Mouse (Mus musculus) forebrain, embryonic 13.5 days (tissue): ENCODE results near the gene Iqgap1. TPM values are rescaled to one million over a fixed set of nuclear protein-coding genes. Genes with fewer than 3 reads are reported as not detected.

Experiments used
- ATAC-seq: fragments of 200-750 bp; cut with Nextera tagmentation; 2 replicates; pipeline ENCODE4 v1.8.0; 2017
- H3K27ac ChIP-seq: fragments of 300-500 bp; sonication (generic); 2 replicates; pipeline ENCODE4 v1.5.1; 2015; ENCODE audit warnings: inconsistent platforms, mild to moderate bottlenecking, moderate library complexity
- H3K27me3 ChIP-seq: fragments of 300-500 bp; sonication (generic); 2 replicates; pipeline ENCODE4 v1.6.1; 2015; ENCODE audit warnings: mild to moderate bottlenecking, inconsistent platforms
- H3K36me3 ChIP-seq: fragments of 300-500 bp; sonication (generic); 2 replicates; pipeline ENCODE4 v1.6.1; 2015; ENCODE audit warnings: mild to moderate bottlenecking, inconsistent platforms; ENCODE audit not compliant: poor library complexity, severe bottlenecking
- H3K4me1 ChIP-seq: fragments of 300-500 bp; sonication (generic); 2 replicates; pipeline ENCODE4 v1.6.1; 2015; ENCODE audit warnings: inconsistent platforms
- H3K4me2 ChIP-seq: fragments of 300-500 bp; sonication (generic); 2 replicates; pipeline ENCODE4 v1.6.1; 2015; ENCODE audit warnings: inconsistent platforms, mild to moderate bottlenecking, moderate library complexity
- H3K4me3 ChIP-seq: fragments of 300-500 bp; sonication (generic); 2 replicates; pipeline ENCODE4 v1.5.1; 2015; ENCODE audit warnings: mild to moderate bottlenecking, inconsistent platforms
- H3K9ac ChIP-seq: fragments of 300-500 bp; sonication (generic); 2 replicates; pipeline ENCODE4 v1.6.1; 2015; ENCODE audit warnings: mild to moderate bottlenecking, inconsistent platforms
- H3K9me3 ChIP-seq: fragments of 300-500 bp; sonication (generic); replicated peaks from 2 replicates; pipeline ENCODE4 v1.6.1; 2016; ENCODE audit warnings: inconsistent platforms
- WGBS: fragments of 180-500 bp; shearing (Covaris S2); methylation state at CpG from one replicate; pipeline ENCODE4 v1.1.7; 2015; 5-methylcytosine and 5-hydroxymethylcytosine counted together
- polyA plus RNA-seq: library from polyadenylated mRNA; unstranded; fragments of >200 nt; fragmentation: Nextera tagmentation; extraction: Ambion mirVana; gene quantifications from 2 replicates; pipeline ENCODE4 v1.2.1, GENCODE M21; 2015

The Iqgap1 gene
- polyA plus RNA-seq, 1 experiment from 2014 or later: 19.7 TPM

DNA sequence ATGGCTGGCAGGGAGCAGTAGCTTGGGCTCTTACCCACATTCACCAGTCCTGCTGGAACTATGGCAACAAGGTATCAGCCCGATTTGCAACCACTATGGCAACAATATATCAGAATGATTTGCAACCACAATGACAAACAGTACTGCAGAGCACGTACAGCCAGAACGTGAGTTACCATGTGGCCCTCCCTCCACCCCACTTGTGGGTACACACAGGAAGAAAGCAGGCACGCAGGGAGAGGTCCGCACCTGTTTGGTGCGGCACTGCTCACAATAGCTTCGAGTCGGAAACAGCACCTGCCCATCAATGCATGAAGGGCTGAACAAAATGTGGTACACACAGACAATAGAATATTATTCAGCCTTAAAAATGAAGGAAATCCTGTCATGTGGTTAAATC is 107.3 kb downstream of the Iqgap1 start:
- peaks cover 63% of the 10 kb centered on the region for H3K36me3 ChIP-seq
- WGBS: 82% methylated on average over 8 of the region's 8 CpGs
- H3K4me1 ChIP-seq: no peaks in the 10 kb centered on the region
- no peak overlapping the region for H3K4me3 ChIP-seq
- H3K9ac ChIP-seq: no peak overlapping the region
- no peaks in the 10 kb centered on the region for H3K27me3 ChIP-seq
- H3K27ac ChIP-seq: no peak overlapping the region
- H3K9me3 ChIP-seq: no peaks in the 10 kb centered on the region
- H3K4me2 ChIP-seq: no peak overlapping the region
- ATAC-seq: no peak

DNA sequence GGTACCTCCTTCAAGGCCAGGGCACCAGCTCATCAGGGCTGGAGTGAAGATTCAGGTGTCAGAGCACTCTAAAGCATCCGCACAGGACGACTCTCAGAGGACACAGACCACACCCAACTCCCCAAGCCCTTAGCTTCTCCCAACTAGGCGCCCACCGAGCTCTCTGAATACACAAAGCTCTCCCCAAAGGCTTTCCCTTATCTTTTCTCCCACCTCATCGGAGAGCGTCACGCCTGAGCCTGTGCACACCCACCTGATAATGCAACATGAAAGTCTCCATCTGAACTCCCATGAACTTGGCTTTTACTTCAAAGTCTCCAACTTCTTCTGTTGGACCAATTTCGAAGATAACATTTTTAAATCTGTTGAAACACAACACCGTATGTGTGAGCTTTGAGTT is 109.0 kb downstream of the Iqgap1 start:
- Histone ChIP-seq H3K4me2 (no peak overlapping the region), H3K36me3 (peaks cover 50% of the 10 kb centered on the region), H3K27ac (no peak overlapping the region), H3K9ac (no peak overlapping the region), H3K9me3 (no peaks in the 10 kb centered on the region), H3K4me1 (no peaks in the 10 kb centered on the region), H3K4me3 (no peak overlapping the region), H3K27me3 (no peaks in the 10 kb centered on the region)
- WGBS: 90% methylated on average over 9 of the region's 9 CpGs
- ATAC-seq: no peak

DNA sequence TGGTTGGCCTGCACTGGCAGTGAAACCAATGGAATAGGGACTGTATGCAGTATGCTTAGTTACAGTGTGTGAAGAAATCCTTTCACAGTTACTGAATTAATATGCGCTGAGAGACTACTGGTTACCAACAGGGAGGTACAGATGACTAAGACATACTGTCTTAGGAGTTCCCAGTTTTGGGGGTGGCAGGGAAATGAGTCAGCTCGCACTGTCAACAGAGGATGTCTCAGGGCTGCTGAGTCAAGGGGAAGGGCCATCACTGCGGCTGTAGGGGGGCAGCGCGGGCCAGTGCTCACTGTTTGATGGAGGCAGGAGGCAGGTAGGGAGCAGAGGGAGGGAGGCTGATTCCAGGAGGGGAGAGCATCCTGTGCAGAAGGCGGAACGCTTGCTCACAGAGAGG is 110.5 kb downstream of the Iqgap1 start:
- WGBS: 88% methylated on average over 7 of the region's 7 CpGs
- H3K4me3 ChIP-seq: no peak overlapping the region
- H3K4me2 ChIP-seq: no peak overlapping the region
- ATAC-seq: no peak; the same call in 1 of the 2 replicates
- H3K27me3 ChIP-seq: no peaks in the 10 kb centered on the region
- no peaks in the 10 kb centered on the region for H3K4me1 ChIP-seq
- H3K36me3 ChIP-seq: peaks cover 42% of the 10 kb centered on the region
- H3K9me3 ChIP-seq: no peaks in the 10 kb centered on the region
- H3K9ac ChIP-seq: no peak overlapping the region
- no peak overlapping the region for H3K27ac ChIP-seq

DNA sequence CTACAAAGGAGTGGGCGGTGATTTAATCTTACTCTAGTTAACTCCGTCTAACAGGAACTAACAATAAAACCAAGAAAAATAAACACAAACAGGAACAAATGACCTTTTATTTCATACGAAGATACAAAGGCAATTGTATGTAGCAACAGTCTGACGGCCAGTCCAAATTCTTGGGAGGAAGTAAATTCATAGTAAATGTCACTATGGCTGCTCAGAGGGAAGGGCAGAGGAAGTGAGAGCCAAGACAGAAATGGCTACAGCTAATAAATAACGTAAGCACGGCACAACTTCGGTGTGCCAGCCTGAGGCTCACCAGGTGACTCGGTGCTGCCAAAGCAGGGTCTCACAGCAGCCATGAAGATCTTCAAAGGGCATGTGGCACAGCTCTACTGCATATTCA is 114.3 kb downstream of the Iqgap1 start:
- no peaks in the 10 kb centered on the region for H3K9me3 ChIP-seq
- H3K27me3 ChIP-seq: no peaks in the 10 kb centered on the region
- no peak overlapping the region for H3K4me3 ChIP-seq
- H3K27ac ChIP-seq: no peak overlapping the region
- no peak overlapping the region for H3K9ac ChIP-seq
- H3K36me3 ChIP-seq: peaks cover 17% of the 10 kb centered on the region
- H3K4me1 ChIP-seq: no peaks in the 10 kb centered on the region
- H3K4me2 ChIP-seq: no peak overlapping the region
- ATAC-seq: no peak
- 86% methylated on average over 8 of the region's 8 CpGs for WGBS

DNA sequence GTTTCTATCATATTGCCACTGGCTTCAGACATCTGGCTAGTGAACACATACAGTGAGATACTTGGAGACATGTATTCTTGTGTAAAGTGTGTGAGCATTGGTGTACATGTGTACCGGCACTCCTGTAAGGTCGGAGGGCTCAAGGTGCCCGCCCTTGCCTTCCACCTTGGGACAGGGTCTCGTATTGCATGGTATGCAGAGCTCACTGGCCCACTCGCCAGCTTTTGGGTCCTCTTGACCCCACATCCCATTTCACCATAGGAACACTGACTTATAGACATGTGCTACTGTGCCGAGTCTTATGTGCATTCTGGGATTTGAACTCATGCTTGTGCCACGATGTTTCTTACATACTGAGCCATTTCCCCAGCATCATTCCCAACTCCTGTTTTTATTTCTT is 115.4 kb downstream of the Iqgap1 start:
- no peak overlapping the region for H3K27ac ChIP-seq
- no peaks in the 10 kb centered on the region for H3K9me3 ChIP-seq
- H3K27me3 ChIP-seq: no peaks in the 10 kb centered on the region
- peaks cover 13% of the 10 kb centered on the region for H3K36me3 ChIP-seq
- no peak overlapping the region for H3K4me3 ChIP-seq
- H3K4me2 ChIP-seq: no peak overlapping the region
- WGBS: 92% methylated on average over 7 of the region's 7 CpGs
- H3K4me1 ChIP-seq: no peaks in the 10 kb centered on the region
- H3K9ac ChIP-seq: no peak overlapping the region
- no peak for ATAC-seq

DNA sequence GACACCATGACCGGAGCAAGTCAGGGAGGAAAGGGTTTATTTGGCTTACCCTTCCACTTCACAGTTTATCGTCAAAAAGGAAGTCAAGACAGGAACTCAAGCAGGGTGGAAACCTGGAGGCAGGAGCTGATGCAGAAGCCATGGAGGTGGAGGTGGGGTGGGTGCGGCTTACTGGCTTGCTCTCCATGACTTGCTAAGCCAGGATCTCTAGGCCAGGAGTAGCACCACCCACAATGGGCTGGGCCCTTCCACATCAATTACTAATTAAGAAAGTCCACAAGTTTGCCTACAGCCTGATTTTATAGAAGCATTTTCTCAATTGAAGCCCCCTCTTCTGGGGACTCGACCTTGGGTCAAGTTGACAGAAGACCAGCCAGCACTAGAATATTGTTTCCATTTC is 121.7 kb downstream of the Iqgap1 start:
- H3K27ac ChIP-seq: no peak overlapping the region
- H3K4me1 ChIP-seq: no peaks in the 10 kb centered on the region
- no peaks in the 10 kb centered on the region for H3K9me3 ChIP-seq
- no peak for ATAC-seq
- no peaks in the 10 kb centered on the region for H3K36me3 ChIP-seq
- H3K4me2 ChIP-seq: no peak overlapping the region
- H3K4me3 ChIP-seq: no peak overlapping the region
- no peaks in the 10 kb centered on the region for H3K27me3 ChIP-seq
- no peak overlapping the region for H3K9ac ChIP-seq
- 86% methylated on average over 4 of the region's 4 CpGs for WGBS

DNA sequence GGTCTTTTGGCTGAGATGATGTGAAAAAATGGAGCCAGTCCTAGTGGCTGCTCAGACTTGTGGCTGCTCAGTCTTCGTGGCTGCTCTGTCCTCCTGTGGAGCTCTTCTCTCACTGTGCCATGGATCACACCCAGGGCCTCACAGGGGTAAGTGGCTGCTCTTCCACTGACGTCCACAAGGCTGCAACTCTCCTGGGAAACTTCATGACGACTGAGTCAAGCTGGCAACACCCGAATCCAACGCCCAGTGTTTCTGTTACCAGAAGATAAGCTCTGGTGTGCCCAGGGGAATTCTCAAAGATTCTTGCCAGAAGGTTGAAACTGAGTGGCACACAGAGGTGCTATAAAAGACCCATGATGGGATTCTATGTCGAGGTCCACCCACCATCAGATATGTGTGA is 123.3 kb downstream of the Iqgap1 start:
- no peak overlapping the region for H3K4me3 ChIP-seq
- H3K27ac ChIP-seq: no peak overlapping the region
- H3K9me3 ChIP-seq: no peaks in the 10 kb centered on the region
- no peak overlapping the region for H3K4me2 ChIP-seq
- H3K9ac ChIP-seq: no peak overlapping the region
- H3K36me3 ChIP-seq: no peaks in the 10 kb centered on the region
- no peaks in the 10 kb centered on the region for H3K4me1 ChIP-seq
- ATAC-seq: no peak
- 70% methylated on average over 6 of the region's 6 CpGs for WGBS
- H3K27me3 ChIP-seq: no peaks in the 10 kb centered on the region

DNA sequence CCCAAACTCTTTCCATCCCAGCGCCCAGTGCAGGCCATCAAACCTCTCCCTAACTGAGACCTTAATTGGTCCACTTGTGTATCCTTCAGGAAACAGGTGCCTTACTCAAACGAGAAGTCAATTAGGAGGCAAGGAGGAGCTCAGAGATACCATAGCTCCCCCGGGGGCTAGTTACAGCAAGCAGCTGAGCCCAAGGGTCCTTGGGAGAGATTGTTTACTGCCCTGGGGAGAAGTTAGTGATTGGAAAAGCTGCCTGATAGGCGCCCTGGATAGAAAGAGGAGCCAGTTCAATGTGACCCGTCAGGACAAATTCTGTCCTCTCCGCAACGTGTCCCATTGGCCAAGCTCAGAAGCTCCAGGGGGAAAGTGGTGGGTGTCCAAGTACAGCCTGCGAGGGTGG is 126.1 kb downstream of the Iqgap1 start:
- Histone ChIP-seq H3K36me3 (no peaks in the 10 kb centered on the region), H3K4me1 (no peaks in the 10 kb centered on the region), H3K4me2 (no peak overlapping the region), H3K4me3 (no peak overlapping the region), H3K9me3 (no peaks in the 10 kb centered on the region), H3K27me3 (no peaks in the 10 kb centered on the region), H3K27ac (no peak overlapping the region), H3K9ac (no peak overlapping the region)
- no peak for ATAC-seq
- WGBS: 64% methylated on average over 8 of the region's 8 CpGs

DNA sequence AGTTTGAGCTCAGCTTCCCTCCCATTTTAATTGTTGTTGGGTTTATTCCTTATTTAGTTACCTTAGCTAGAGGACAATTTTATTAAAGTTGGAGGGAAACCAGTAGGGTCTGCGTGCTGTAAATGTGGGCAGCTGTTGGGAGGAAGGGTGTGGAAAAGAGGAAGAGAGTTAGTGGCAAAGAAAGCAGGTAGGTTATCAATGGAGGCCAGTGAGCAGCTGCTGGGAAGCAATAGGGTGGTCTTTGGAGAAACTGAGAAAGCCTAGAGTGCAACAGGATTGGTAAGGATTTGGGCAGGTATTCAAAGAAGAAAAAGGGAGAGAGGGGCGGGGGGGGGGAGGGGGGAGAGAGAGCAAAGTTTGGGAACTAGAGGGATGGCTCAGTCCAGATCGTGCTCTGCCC is 126.8 kb downstream of the Iqgap1 start:
- no peak overlapping the region for H3K4me2 ChIP-seq
- no peak overlapping the region for H3K9ac ChIP-seq
- H3K9me3 ChIP-seq: no peaks in the 10 kb centered on the region
- H3K4me3 ChIP-seq: no peak overlapping the region
- no peaks in the 10 kb centered on the region for H3K27me3 ChIP-seq
- no peak overlapping the region for H3K27ac ChIP-seq
- no peak for ATAC-seq
- 60% methylated on average over 3 of the region's 3 CpGs for WGBS
- H3K36me3 ChIP-seq: no peaks in the 10 kb centered on the region
- H3K4me1 ChIP-seq: no peaks in the 10 kb centered on the region

DNA sequence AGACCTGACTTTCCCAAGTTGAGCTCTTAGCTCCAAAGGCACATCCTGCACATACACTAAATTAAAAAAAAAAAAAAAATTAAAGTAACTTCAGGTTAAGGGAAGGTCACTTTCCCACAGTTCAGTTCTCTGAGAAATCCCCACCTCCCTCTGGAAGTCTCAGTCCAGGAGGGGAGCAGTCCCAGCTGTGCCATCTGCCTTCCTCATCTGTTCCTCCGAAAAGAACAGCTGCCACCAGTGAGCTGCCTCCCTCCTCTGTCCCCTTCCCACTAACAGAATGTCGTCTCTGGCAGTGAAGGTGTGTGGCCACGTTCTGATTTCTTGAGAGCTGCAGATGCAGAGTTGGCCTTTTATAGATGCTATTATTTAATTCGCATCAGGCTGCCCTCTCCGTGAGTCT is 127.9 kb downstream of the Iqgap1 start:
- no peaks in the 10 kb centered on the region for H3K36me3 ChIP-seq
- H3K4me1 ChIP-seq: no peaks in the 10 kb centered on the region
- no peak overlapping the region for H3K9ac ChIP-seq
- H3K27ac ChIP-seq: no peak overlapping the region
- no peaks in the 10 kb centered on the region for H3K27me3 ChIP-seq
- H3K9me3 ChIP-seq: no peaks in the 10 kb centered on the region
- no peak for ATAC-seq
- H3K4me3 ChIP-seq: no peak overlapping the region
- WGBS: 81% methylated on average over 5 of the region's 5 CpGs
- H3K4me2 ChIP-seq: no peak overlapping the region

DNA sequence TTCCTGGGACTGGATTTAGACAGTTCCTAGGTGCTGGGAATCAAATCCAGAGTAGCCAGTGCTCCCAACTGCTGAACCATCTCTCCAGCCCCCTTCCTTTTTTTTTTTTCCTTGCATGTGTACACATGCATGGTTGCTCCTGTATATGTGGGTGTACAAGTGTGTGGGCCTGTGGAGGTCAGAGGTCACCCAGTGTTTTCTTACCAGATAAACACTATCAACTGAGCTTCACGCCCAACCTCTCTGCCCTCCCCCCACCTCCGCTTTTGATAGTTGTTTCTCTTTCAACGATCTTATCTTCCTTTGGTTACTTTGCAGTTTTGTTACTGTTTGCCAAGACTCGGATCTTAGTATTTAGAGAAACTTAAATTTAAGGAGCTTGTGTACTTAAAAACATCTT is 128.9 kb downstream of the Iqgap1 start:
- WGBS: 81% methylated on average over 4 of the region's 4 CpGs
- Histone ChIP-seq H3K4me3 (no peak overlapping the region), H3K4me1 (no peaks in the 10 kb centered on the region), H3K27me3 (no peaks in the 10 kb centered on the region), H3K9ac (no peak overlapping the region), H3K4me2 (no peak overlapping the region), H3K27ac (no peak overlapping the region), H3K36me3 (no peaks in the 10 kb centered on the region), H3K9me3 (no peaks in the 10 kb centered on the region)
- no peak for ATAC-seq

DNA sequence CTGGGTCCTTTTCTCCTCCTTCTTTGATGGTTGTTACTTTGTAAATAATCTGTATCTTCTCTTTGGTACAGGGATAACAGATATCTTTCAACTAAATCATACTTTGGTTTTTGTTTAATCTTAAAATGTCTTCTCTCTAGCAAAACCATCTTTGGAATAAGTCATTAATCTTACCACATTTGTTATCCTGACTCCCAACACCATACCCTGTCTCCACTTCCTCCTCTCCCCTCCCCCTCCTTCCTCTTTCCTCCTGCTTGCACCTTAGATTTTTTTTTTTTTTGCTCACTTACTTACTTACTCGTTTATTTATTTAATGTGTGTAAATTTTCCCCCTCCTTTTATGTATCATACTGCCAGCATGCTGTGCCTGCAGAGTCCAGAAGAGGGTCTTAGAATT is 129.4 kb downstream of the Iqgap1 start:
- Histone ChIP-seq H3K36me3 (no peaks in the 10 kb centered on the region), H3K9ac (no peak overlapping the region), H3K4me3 (no peak overlapping the region), H3K27ac (no peak overlapping the region), H3K4me2 (no peak overlapping the region), H3K27me3 (no peaks in the 10 kb centered on the region), H3K9me3 (no peaks in the 10 kb centered on the region), H3K4me1 (no peaks in the 10 kb centered on the region)
- 71% methylated on average over 1 of the region's 1 CpGs for WGBS
- ATAC-seq: no peak

DNA sequence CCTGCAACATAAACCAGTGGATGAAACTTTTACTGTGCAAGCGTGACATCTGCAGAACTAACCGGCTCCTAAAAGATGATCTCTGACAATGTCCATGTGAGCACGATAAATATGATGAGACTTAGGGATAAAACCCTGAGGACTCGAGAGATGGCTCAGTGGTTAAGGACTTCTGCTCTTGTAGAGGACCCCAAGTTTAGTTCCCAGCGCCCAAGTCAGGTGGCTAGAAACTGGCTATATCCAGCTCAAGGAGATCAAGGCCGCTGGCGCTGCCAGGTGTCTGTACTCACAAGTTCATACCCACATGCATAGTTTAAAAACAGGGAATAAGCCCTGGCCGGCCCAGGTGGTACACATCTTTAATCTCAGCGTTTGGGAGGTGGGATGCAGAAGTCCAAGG is 133.3 kb downstream of the Iqgap1 start:
- H3K4me1 ChIP-seq: peaks cover 11% of the 10 kb centered on the region
- no peak overlapping the region for H3K27ac ChIP-seq
- H3K9ac ChIP-seq: no peak overlapping the region
- no peaks in the 10 kb centered on the region for H3K36me3 ChIP-seq
- H3K4me3 ChIP-seq: no peak overlapping the region
- no peak for ATAC-seq
- no peaks in the 10 kb centered on the region for H3K9me3 ChIP-seq
- H3K27me3 ChIP-seq: no peaks in the 10 kb centered on the region
- 92% methylated on average over 9 of the region's 9 CpGs for WGBS
- H3K4me2 ChIP-seq: no peak overlapping the region
